Mouse (Mus musculus) liver, postnatal 0 days (tissue): Measurements from ENCODE around the gene Gm2564. TPM values are rescaled to one million over a fixed set of nuclear protein-coding genes. Genes with fewer than 3 reads are reported as not detected.
"Not testable (repeated sequence)": the region's sequence is repeated elsewhere in the genome, so short reads cannot be mapped to it uniquely, and the experiment has no call there.

Experiments used
- ATAC-seq: fragments of 200-750 bp; cut with Nextera tagmentation; 2 replicates; pipeline ENCODE4 v1.8.0; 2017; ENCODE audit warnings: mild to moderate bottlenecking, moderate library complexity
- DNase-seq: peaks from one replicate; pipeline ENCODE4 v3.0.0-alpha.2; 2016
- H3K27ac ChIP-seq: fragments of 300-500 bp; sonication (generic); 2 replicates; pipeline ENCODE4 v1.5.1; 2014; ENCODE audit warnings: antibody characterized with exemption, moderate library complexity, mild to moderate bottlenecking, low read depth
- H3K27me3 ChIP-seq: fragments of 300-500 bp; sonication (generic); 2 replicates; pipeline ENCODE4 v1.6.1; 2014; ENCODE audit warnings: low read length, control low read depth, mixed read lengths; ENCODE audit not compliant: insufficient read depth
- H3K36me3 ChIP-seq: fragments of 300-500 bp; sonication (generic); replicated peaks from 2 replicates; pipeline ENCODE4 v1.6.1; 2014; ENCODE audit warnings: mild to moderate bottlenecking, control low read depth, low read length, moderate library complexity, mixed read lengths; ENCODE audit not compliant: insufficient read depth
- H3K4me1 ChIP-seq: fragments of 300-500 bp; sonication (generic); 2 replicates; pipeline ENCODE4 v1.6.1; 2014; ENCODE audit warnings: antibody characterized with exemption, mild to moderate bottlenecking, control low read depth; ENCODE audit not compliant: insufficient read depth
- H3K4me2 ChIP-seq: fragments of 300-500 bp; sonication (generic); 2 replicates; pipeline ENCODE4 v1.6.1; 2014; ENCODE audit warnings: low read depth, mild to moderate bottlenecking, low read length, moderate library complexity, mixed read lengths
- H3K4me3 ChIP-seq: fragments of 300-500 bp; sonication (generic); 2 replicates; pipeline ENCODE4 v1.5.1; 2014; ENCODE audit warnings: low read depth, low read length
- H3K9ac ChIP-seq: fragments of 300-500 bp; sonication (generic); replicated peaks from 2 replicates; pipeline ENCODE4 v1.6.1; 2014; ENCODE audit warnings: mild to moderate bottlenecking, moderate library complexity
- H3K9me3 ChIP-seq: fragments of 300-500 bp; sonication (generic); 2 replicates; pipeline ENCODE4 v1.6.1; 2016; ENCODE audit warnings: mild to moderate bottlenecking, control low read depth, low read length, mixed read lengths
- WGBS: fragments of 180-500 bp; shearing (Covaris S2); extraction: QIAGEN DNeasy Blood & Tissue Kit; methylation state at CpG from one replicate; pipeline ENCODE4 v1.1.7; 2014; ENCODE audit not compliant: insufficient replicate concordance; 5-methylcytosine and 5-hydroxymethylcytosine counted together
- polyA plus RNA-seq: library from polyadenylated mRNA; unstranded; fragments of >200 nt; fragmentation: Nextera tagmentation; extraction: Ambion mirVana; gene quantifications from 2 replicates; pipeline ENCODE4 v1.2.1, GENCODE M21; 2015

The Gm2564 gene
- not detected in 2 replicates for polyA plus RNA-seq

DNA sequence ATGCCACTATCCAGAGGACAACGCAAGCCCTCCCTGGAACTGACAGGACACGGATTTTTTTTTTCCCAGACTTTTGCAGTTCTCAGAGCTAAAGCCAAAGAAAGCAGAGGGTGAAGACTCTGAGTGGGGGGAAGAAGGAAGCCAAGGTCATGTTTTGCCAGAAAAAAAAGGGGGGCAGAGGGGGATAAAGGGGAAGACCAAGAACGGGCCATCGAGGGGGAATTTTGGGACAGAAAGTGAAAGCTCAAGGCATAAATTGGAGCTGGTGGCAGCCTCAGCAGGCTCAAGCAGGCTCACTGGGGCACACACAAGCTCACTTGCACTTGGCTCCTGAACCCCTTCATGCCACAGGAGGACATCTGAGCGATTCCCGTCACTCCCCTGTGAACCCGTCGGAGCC is at the start of gene Gm2564:
Gene Gm2564 (plus strand): TSS at position 301 of the 400 bp plus-strand sequence.
- H3K36me3 ChIP-seq, H3K4me2 ChIP-seq, H3K4me1 ChIP-seq, H3K9ac ChIP-seq, H3K4me3 ChIP-seq, DNase-seq, H3K9me3 ChIP-seq, H3K27me3 ChIP-seq, H3K27ac ChIP-seq, ATAC-seq: not testable (repeated sequence)
- WGBS, result no CpG with 5 or more reads among the region's 8 CpGs

DNA sequence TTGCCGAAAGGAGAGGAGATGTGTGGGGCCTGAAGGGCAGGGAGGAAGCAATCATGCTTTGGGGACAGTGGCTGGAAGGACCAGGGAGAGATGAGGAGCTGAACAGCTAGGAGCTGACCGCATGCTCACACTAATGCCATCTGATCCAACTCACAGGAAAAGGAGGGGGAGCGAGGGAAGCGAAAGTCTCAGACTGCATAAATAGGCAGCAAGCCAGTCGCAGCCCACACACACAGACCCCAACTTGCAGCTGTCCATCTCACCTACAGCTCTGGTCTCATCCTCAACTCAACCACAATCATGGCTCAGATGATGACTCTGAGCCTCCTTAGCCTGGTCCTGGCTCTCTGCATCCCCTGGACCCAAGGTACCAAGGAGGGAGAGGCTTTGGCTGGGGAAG is 17.6 kb upstream of the Gm2564 start, which contains the start of gene Gm10591:
Gene Gm10591 (plus strand): TSS at position 301 of the 400 bp plus-strand sequence.
- not testable (repeated sequence) for H3K4me1 ChIP-seq, H3K9ac ChIP-seq, H3K4me3 ChIP-seq, H3K36me3 ChIP-seq, DNase-seq, ATAC-seq, H3K9me3 ChIP-seq, H3K27ac ChIP-seq, H3K27me3 ChIP-seq, H3K4me2 ChIP-seq
- WGBS, result no CpG with 5 or more reads among the region's 5 CpGs

- H3K9me3 ChIP-seq, H3K4me3 ChIP-seq, H3K27me3 ChIP-seq, ATAC-seq, H3K4me2 ChIP-seq, H3K4me1 ChIP-seq, H3K9ac ChIP-seq, H3K36me3 ChIP-seq, DNase-seq, H3K27ac ChIP-seq: not testable (repeated sequence)
- WGBS, result no CpG with 5 or more reads among the region's 9 CpGs
Observed at GRCm38 (mm10) chr4:42654951-42655350, 25.4 kb downstream of the Gm2564 start, which contains the start of gene Ccl27b. TSS of gene Ccl27b (plus strand) at chr4:42655251.

- H3K9me3 ChIP-seq, H3K9ac ChIP-seq, H3K27me3 ChIP-seq, H3K36me3 ChIP-seq, DNase-seq, ATAC-seq, H3K27ac ChIP-seq, H3K4me3 ChIP-seq, H3K4me1 ChIP-seq, H3K4me2 ChIP-seq: not testable (repeated sequence)
- WGBS, result no CpG with 5 or more reads among the region's 3 CpGs
Observed at GRCm38 (mm10) chr4:42661793-42662192, 32.3 kb downstream of the Gm2564 start, which contains the start of gene Il11ra2. TSS of gene Il11ra2 (minus strand) at chr4:42661893.

- H3K27ac ChIP-seq, H3K4me2 ChIP-seq, DNase-seq, H3K4me1 ChIP-seq, H3K9me3 ChIP-seq, H3K36me3 ChIP-seq, H3K4me3 ChIP-seq, H3K27me3 ChIP-seq, ATAC-seq, H3K9ac ChIP-seq: not testable (repeated sequence)
- no CpG with 5 or more reads among the region's 4 CpGs for WGBS
Observed at GRCm38 (mm10) chr4:42675415-42675814, 45.9 kb downstream of the Gm2564 start.

DNA sequence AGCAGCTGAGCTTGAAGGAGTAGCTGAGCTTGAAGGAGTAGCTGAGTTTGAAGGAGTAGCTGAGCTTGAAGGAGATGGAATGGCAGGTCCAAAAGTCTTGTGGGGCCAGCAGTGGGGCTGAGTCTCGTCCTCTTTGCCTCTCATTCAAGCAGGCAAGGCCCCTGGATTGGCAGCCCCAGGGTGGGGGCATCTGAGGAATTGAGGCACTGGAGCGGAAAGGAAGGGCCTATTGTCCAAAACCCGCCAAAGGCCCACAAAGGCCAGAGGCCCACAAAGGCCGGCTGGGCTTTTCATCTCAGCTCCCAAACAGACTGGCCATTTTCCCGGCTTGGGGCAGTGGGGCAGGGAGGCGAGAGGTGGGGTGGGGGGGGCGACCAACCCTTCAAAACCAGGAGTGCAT is 49.8 kb downstream of the Gm2564 start:
- not testable (repeated sequence) for H3K4me1 ChIP-seq, H3K4me2 ChIP-seq, H3K4me3 ChIP-seq, ATAC-seq, DNase-seq, H3K27ac ChIP-seq, H3K27me3 ChIP-seq, H3K9me3 ChIP-seq, H3K36me3 ChIP-seq, H3K9ac ChIP-seq
- WGBS, result no CpG with 5 or more reads among the region's 7 CpGs

DNA sequence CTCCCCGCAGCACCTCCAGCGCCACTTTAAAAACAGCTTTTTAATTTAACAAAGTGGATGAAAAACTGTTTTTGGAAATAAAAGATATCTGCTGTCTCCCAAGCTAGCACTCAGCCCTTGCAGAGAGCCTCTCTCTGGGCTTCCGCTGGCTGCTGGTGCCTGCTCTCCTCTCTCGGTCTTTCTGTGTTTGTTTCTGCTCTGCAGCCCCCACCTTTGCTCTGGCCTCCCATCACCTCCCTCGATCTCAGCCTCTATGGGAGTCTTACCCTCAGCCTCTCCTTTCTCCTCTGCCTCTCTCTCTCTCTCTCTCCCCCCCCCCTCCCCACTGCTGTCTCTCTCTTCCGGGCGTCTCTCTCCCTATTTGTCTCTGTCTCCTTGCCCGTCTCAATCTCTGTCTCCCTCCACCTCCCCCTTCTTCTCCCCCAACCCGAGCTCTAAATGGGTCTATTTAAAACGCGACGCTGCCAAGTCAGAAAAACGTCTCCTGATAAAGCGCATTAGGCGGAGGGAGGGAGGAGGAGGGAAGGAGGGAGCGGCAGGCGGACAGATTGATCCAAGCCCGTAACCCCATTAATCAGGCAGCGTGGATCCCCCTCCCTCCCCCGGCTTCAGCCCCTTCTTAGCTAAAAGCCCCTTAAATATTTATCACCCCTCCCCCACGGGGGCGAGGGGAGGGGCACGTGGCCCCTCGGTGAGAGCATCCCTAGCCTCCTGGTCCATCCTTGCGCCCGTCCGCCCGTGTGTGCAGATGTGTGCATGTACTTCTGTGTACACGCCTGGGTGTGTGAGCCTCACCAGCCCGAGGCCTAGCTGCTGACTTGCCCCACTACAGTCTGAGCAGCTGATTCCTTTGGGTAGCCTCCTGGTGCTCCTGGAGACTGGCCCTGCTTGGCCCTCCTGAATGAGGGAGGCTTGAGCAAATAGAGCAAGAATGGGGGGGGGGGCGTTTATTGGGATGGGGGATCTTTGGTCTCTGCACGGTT is 51.1 kb downstream of the Gm2564 start:
- no CpG with 5 or more reads among the region's 32 CpGs for WGBS

More for the DNA sequence above, 51.1 kb downstream of the Gm2564 start:
- not testable (repeated sequence) for H3K36me3 ChIP-seq, H3K27ac ChIP-seq, H3K9ac ChIP-seq, DNase-seq, H3K4me2 ChIP-seq, H3K9me3 ChIP-seq, ATAC-seq, H3K27me3 ChIP-seq, H3K4me1 ChIP-seq, H3K4me3 ChIP-seq

Other genes starting within 250 kb of the Gm2564 start
- not detected in 2 replicates for gene Gm21586, start 190.3 kb upstream of the Gm2564 start, polyA plus RNA-seq
- not detected in 2 replicates for gene Gm2163, start 163.0 kb upstream of the Gm2564 start, polyA plus RNA-seq
- gene Fam205a2, start 101.5 kb upstream of the Gm2564 start, polyA plus RNA-seq, result not detected in 2 replicates
- not detected in 2 replicates for gene Gm10591, start 17.5 kb upstream of the Gm2564 start, polyA plus RNA-seq
- gene Ccl27b, start 25.5 kb downstream of the Gm2564 start, polyA plus RNA-seq, result not detected in 2 replicates
- not detected in 2 replicates for gene Il11ra2, start 32.2 kb downstream of the Gm2564 start, polyA plus RNA-seq
- 0.19 TPM in 1 of 2 replicates, not detected in the other for gene 4930578G10Rik, start 105.8 kb downstream of the Gm2564 start, polyA plus RNA-seq
- gene Ccl19, start 126.9 kb downstream of the Gm2564 start, polyA plus RNA-seq, result not detected in 2 replicates
- 0.70 and 1.1 TPM in 2 replicates for gene Ccl21a, start 144.3 kb downstream of the Gm2564 start, polyA plus RNA-seq
- 0.04 TPM in 2 replicates for gene Fam205a1, start 224.2 kb downstream of the Gm2564 start, polyA plus RNA-seq
- 0.05 TPM in 1 of 2 replicates, not detected in the other for gene Gm12394, start 227.1 kb downstream of the Gm2564 start, polyA plus RNA-seq
- gene Fam205c, start 244.5 kb downstream of the Gm2564 start, polyA plus RNA-seq, result 0.22 and 0.39 TPM in 2 replicates